8 mouse cellular contexts compared by ENCODE assay signal in genomic region chr9:102717164-102717885, GRCm38 (mm10). TPM values are rescaled to one million over a fixed set of nuclear protein-coding genes. Genes with fewer than 3 reads are reported as not detected.
DNase-seq lines count a peak whose midpoint lies in the region; ATAC-seq lines count a peak whose summit lies in the region.

No protein-coding gene starts in this region.

- peak; percentile 97 for DNase-seq in R1 (ENCODE audit: low read depth, low spot score)
- peak; percentile 82 to 85 for DNase-seq in cerebellum, postnatal 10 days
- peak; percentile 49 to 64 for DNase-seq in frontal cortex, postnatal 25 days (ENCODE audit: low spot score in 2 of 2)
- peak; percentile 60 for DNase-seq in layer of hippocampus, postnatal 25 days (ENCODE audit: extremely low spot score in 1 of 2, low spot score in 1 of 2)
- peak; percentile 95 for DNase-seq in lung, postnatal 10 days
- DNase-seq in retina, adult 2 months (ENCODE audit: low read depth, low spot score) = peak; percentile 71
- DNase-seq in urinary bladder, postnatal 10 days (ENCODE audit: low spot score) = peak; percentile 73

- peak overlapping the region; percentile 95 for H3K4me2 ChIP-seq in hindbrain, embryonic 13.5 days

- ATAC-seq in hindbrain, embryonic 13.5 days (ENCODE audit: low FRiP score) = peak; percentile 78

- no peaks in the 10 kb centered on the region for H3K9me3 ChIP-seq in hindbrain, embryonic 13.5 days

- H3K4me1 ChIP-seq in hindbrain, embryonic 13.5 days (replicated peaks) = peaks cover 55% of the 10 kb centered on the region

- under 1% methylated on average over 50 of the region's 50 CpGs for WGBS in hindbrain, embryonic 13.5 days

- H3K27ac ChIP-seq in hindbrain, embryonic 13.5 days = peak overlapping the region; percentile 99

- H3K36me3 ChIP-seq in hindbrain, embryonic 13.5 days = peaks cover 21% of the 10 kb centered on the region

- peak overlapping the region; percentile 100 for H3K9ac ChIP-seq in hindbrain, embryonic 13.5 days

- H3K27me3 ChIP-seq in hindbrain, embryonic 13.5 days = no peaks in the 10 kb centered on the region

- peak overlapping the region; percentile 90 for H3K4me3 ChIP-seq in hindbrain, embryonic 13.5 days

RNA-seq across cellular contexts. Expression of gene Amotl2, which starts 0.9 kb away (rescaled TPM):
- polyA plus RNA-seq in hindbrain, embryonic 13.5 days (2015; fragmentation: Nextera tagmentation; extraction: Ambion mirVana) = 64.7 and 67.3 TPM in 2 replicates
- 10 to 100 TPM; 19.1 to 24.1 TPM for total RNA-seq in layer of hippocampus, postnatal 25 days (2021)

Comparison
In these comparisons a context has a peak if more than half of its experiments do, and no peak if none do; other contexts are left out.
1. Peak in every context shown above with its lines: DNase-seq, ATAC-seq, H3K4me3 ChIP-seq and H3K27ac ChIP-seq.